Mouse (Mus musculus): ENCODE measurements around the gene Atf6.

DNA sequence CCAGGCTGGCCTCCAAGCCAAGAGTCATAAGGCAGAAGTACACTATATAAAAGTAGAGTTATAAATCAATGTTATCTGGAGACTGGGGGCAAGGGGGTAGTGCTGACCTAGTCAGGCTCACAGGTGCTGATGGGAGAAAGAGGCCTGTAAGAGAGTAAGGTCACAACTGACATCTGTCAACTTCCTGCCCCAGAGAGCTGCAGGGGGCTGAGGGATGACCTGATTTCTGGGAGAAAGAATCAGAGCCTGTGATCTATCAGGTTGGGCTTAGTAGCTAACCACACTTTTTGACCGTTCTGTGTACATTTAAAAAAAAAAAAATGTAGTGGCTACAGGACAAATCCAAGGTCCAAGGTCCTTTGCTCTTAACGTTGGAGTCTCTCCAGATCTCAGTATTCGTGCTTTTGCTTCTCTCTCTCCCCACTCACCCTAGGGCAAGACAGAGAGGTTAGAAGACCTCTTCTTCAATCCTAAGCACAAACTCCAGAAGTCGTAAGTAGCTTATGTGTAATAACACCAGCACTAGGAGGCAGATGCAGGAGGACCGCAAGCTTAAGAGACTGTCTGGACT, 15.4 kb upstream of the Atf6 start:
- TF ChIP-seq CTCF (IDR thresholded peaks at IDR 0.05; ENCODE audit: low read depth) (no peak), EP300 (IDR thresholded peaks at IDR 0.05; ENCODE audit: low read depth) (no peak)

Data from liver, postnatal 0 days (tissue).